Mouse (Mus musculus): ENCODE measurements around the gene Pax9. TPM values are rescaled to one million over a fixed set of nuclear protein-coding genes. Genes with fewer than 3 reads are reported as not detected.

The Pax9 gene
- polyA plus RNA-seq, 1 experiment from 2014 or later: 0.13 TPM

DNA sequence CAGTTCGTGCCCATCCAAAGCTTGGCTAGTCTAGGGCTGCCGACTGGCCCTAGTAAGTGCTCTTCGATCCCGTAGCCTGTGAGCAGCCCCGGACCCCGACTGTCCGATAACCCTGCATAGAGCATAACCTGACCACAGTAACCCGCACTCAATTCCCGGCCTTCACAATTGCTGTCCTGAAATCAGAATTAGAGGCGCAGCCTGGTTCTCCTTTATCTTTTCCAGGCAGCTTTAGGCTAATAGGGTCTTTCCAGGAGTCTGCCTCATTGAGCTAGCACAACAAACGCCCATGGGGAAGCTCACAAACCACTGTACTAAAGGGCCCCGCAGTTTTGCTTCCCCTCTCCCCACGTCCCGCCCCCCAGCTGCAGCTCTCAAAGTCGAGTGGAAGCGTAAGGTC lies 1.2 kb upstream of the Pax9 start:
- H3K4me2 ChIP-seq: no peak overlapping the region
- no peak for ATAC-seq (replicated peaks; ENCODE audit: low FRiP score)
- H3K27ac ChIP-seq: no peak overlapping the region
- H3K9ac ChIP-seq: no peak overlapping the region
- peaks cover 29% of the 10 kb centered on the region for H3K4me1 ChIP-seq
- no peaks in the 10 kb centered on the region for H3K36me3 ChIP-seq
- H3K9me3 ChIP-seq (replicated peaks): 0 out of 2 replicates have a peak, but pooled peaks cover 3% of the 10 kb centered on the region
- no peak overlapping the region for H3K4me3 ChIP-seq (replicated peaks)
- 2% methylated on average over 16 of the region's 16 CpGs for WGBS
- H3K27me3 ChIP-seq: peaks cover 98% of the 10 kb centered on the region

GRCm38 (mm10) chr12:56691001-56691400 lies 566 bp upstream of the Pax9 start:
- 0 out of 2 replicates have a peak, but pooled peaks cover 3% of the 10 kb centered on the region for H3K9me3 ChIP-seq (replicated peaks)
- H3K9ac ChIP-seq: no peak overlapping the region
- H3K27me3 ChIP-seq: peaks cover 98% of the 10 kb centered on the region
- H3K36me3 ChIP-seq: no peaks in the 10 kb centered on the region
- no peak for ATAC-seq (replicated peaks; ENCODE audit: low FRiP score)
- 0 out of 2 replicates have a peak overlapping the region, but pooled peaks have one; percentile 44 for H3K4me2 ChIP-seq
- H3K27ac ChIP-seq: no peak overlapping the region
- 1% methylated on average over 12 of the region's 12 CpGs for WGBS
- peaks cover 35% of the 10 kb centered on the region for H3K4me1 ChIP-seq
- H3K4me3 ChIP-seq (replicated peaks): peak overlapping the region; percentile 21; the same call in 1 of the 2 replicates

GRCm38 (mm10) chr12:56692536-56692935 lies 969 bp downstream of the Pax9 start:
- Histone ChIP-seq H3K27ac (no peak overlapping the region), H3K4me2 (0 out of 2 replicates have a peak overlapping the region, but pooled peaks have one; percentile 10), H3K9me3 (replicated peaks) (no peaks in the 10 kb centered on the region), H3K36me3 (no peaks in the 10 kb centered on the region), H3K27me3 (peaks cover 100% of the 10 kb centered on the region), H3K4me1 (peaks cover 50% of the 10 kb centered on the region), H3K9ac (no peak overlapping the region), H3K4me3 (replicated peaks) (no peak overlapping the region; the same call in 1 of the 2 replicates)
- 6% methylated on average over 19 of the region's 19 CpGs for WGBS
- no peak for ATAC-seq (replicated peaks; ENCODE audit: low FRiP score)

DNA sequence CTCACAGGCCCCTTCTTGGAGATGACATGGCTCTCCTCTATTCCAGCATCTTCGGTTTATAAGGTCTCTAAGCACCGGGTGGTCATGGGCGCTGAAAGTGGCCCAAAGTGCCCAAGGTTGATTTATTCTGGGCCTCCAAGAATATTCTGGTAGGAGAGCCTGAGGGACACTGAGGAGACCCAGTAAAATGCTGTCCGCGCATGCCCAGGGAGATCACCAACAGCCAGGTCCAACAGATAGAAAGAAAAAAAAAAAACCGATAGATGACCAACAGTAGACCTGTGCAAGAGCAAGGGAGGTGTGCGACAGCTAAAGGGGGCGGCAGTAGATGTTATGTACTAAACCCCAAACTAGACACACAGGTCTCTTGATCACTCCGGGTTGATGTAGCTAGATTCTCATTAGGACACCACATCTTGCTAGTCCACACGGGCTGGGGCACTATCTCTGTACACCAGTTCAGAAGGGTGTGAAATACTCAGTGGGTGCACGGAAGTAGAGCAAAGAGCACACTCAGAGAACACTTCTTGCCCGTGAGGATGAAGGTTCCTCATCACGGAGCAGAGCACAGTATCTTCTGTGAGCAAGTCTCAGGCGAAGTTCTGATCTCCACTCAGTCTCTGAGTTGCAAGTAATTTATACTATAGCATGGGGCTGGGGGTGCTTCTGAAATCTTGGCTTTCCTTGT lies 2.0 kb downstream of the Pax9 start:
- Histone ChIP-seq H3K4me3 (replicated peaks) (no peak overlapping the region), H3K9ac (no peak overlapping the region), H3K27me3 (peaks cover 100% of the 10 kb centered on the region), H3K4me2 (no peak overlapping the region), H3K27ac (no peak overlapping the region), H3K36me3 (no peaks in the 10 kb centered on the region), H3K9me3 (replicated peaks) (no peaks in the 10 kb centered on the region), H3K4me1 (peaks cover 55% of the 10 kb centered on the region)
- 7% methylated on average over 14 of the region's 14 CpGs for WGBS
- no peak for ATAC-seq (replicated peaks; ENCODE audit: low FRiP score)

- Histone ChIP-seq H3K36me3 (no peaks in the 10 kb centered on the region), H3K27ac (no peak overlapping the region), H3K27me3 (peaks cover 99% of the 10 kb centered on the region), H3K4me3 (replicated peaks) (no peak overlapping the region), H3K4me1 (peaks cover 53% of the 10 kb centered on the region), H3K9ac (no peak overlapping the region), H3K9me3 (replicated peaks) (no peaks in the 10 kb centered on the region), H3K4me2 (no peak overlapping the region)
- WGBS: 3% methylated on average over 14 of the region's 14 CpGs
- ATAC-seq (replicated peaks; ENCODE audit: low FRiP score): no peak
These were observed 2.8 kb downstream of the Pax9 start for GRCm38 (mm10) chr12:56694361-56694760.

- ATAC-seq (replicated peaks; ENCODE audit: low FRiP score): no peak
- Histone ChIP-seq H3K27me3 (peaks cover 99% of the 10 kb centered on the region), H3K27ac (no peak overlapping the region), H3K9ac (no peak overlapping the region), H3K36me3 (no peaks in the 10 kb centered on the region), H3K4me2 (peak overlapping the region; percentile 64), H3K9me3 (replicated peaks) (no peaks in the 10 kb centered on the region), H3K4me3 (replicated peaks) (peak overlapping the region; percentile 36), H3K4me1 (peaks cover 48% of the 10 kb centered on the region)
- WGBS: 2% methylated on average over 11 of the region's 11 CpGs
These were observed 3.4 kb downstream of the Pax9 start for GRCm38 (mm10) chr12:56694936-56695335.

GRCm38 (mm10) chr12:56695358-56696173 lies 4.0 kb downstream of the Pax9 start:
- peaks cover 99% of the 10 kb centered on the region for H3K27me3 ChIP-seq
- WGBS: under 1% methylated on average over 41 of the region's 41 CpGs
- peak; percentile 93 for ATAC-seq (replicated peaks; ENCODE audit: low FRiP score)
- H3K4me1 ChIP-seq: peaks cover 49% of the 10 kb centered on the region
- H3K9ac ChIP-seq: no peak overlapping the region
- peak overlapping the region; percentile 64 for H3K4me2 ChIP-seq
- peak overlapping the region; percentile 36 for H3K4me3 ChIP-seq (replicated peaks)
- H3K36me3 ChIP-seq: no peaks in the 10 kb centered on the region
- H3K9me3 ChIP-seq (replicated peaks): no peaks in the 10 kb centered on the region
- no peak overlapping the region for H3K27ac ChIP-seq

DNA sequence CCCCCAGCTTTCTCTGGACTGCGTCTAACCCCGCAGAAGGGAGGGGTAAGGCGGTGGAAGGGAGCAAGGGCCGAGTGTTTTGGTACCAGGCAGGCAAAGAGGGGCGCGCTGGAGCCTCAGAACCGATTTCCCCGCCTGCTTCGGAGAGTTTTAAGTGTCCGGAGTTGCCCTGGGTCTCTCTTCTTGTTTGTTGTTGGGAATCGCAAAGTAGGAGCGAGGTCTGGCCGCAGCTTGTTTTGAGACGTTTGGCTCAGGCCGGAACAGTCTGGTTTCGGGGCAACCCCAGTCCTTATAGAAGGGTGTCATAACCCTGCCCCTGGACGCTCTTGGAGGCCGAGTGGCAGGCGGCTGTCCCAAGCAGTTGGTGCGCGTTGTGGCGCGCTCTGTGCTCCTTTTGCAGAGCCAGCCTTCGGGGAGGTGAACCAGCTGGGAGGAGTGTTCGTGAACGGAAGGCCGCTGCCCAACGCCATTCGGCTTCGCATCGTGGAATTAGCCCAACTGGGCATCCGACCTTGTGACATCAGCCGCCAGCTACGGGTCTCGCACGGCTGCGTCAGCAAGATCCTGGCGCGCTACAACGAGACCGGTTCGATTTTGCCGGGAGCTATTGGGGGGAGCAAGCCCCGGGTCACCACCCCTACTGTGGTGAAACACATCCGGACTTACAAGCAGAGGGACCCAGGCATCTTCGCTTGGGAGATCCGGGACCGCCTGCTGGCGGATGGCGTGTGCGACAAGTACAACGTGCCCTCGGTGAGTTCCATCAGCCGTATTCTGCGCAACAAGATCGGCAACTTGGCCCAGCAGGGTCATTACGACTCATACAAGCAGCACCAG lies 4.8 kb downstream of the Pax9 start:
- H3K4me2 ChIP-seq: peak overlapping the region; percentile 64
- H3K27me3 ChIP-seq: peaks cover 99% of the 10 kb centered on the region
- no peaks in the 10 kb centered on the region for H3K36me3 ChIP-seq
- no peak overlapping the region for H3K27ac ChIP-seq
- peak overlapping the region; percentile 36 for H3K4me3 ChIP-seq (replicated peaks)
- peak; percentile 4; the same call in 1 of the 2 replicates for ATAC-seq (replicated peaks; ENCODE audit: low FRiP score)
- under 1% methylated on average over 57 of the region's 57 CpGs for WGBS
- no peak overlapping the region for H3K9ac ChIP-seq
- H3K9me3 ChIP-seq (replicated peaks): no peaks in the 10 kb centered on the region
- peaks cover 44% of the 10 kb centered on the region for H3K4me1 ChIP-seq

DNA sequence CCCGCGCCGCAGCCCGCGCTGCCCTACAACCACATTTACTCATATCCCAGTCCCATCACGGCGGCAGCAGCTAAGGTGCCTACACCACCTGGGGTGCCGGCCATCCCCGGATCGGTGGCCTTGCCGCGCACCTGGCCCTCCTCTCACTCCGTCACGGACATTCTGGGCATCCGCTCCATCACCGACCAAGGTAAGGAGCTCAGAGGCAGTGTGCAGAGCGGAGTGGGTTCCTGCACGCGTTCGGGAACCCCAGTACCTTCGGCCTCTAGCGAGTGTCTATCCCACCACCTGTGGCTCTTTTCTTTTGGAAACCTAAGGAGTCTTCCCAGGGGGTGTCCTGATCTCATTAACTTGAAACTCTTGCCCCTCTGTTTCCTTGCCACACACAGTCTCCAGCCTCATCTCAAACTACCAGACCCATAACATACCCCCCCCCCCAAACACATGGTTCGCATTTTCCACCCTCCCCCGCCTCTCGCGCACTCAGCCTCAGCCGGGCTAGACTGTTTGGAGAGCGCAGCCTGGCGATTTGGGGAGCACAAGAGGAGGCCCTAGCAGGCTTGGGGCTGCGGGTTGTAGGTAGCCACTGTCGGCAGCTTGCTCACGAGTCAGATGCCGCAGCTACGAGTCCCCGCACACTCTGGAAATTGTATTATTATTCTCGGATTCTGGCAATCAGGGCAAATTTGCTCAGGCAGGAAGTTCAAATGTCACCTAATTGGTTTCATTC lies 5.6 kb downstream of the Pax9 start:
- Histone ChIP-seq H3K4me3 (replicated peaks) (peak overlapping the region; percentile 36), H3K9me3 (replicated peaks) (no peaks in the 10 kb centered on the region), H3K36me3 (no peaks in the 10 kb centered on the region), H3K27ac (no peak overlapping the region), H3K4me2 (peak overlapping the region; percentile 64), H3K4me1 (peaks cover 39% of the 10 kb centered on the region), H3K27me3 (peaks cover 94% of the 10 kb centered on the region), H3K9ac (no peak overlapping the region)
- peak; percentile 16; the same call in 1 of the 2 replicates for ATAC-seq (replicated peaks; ENCODE audit: low FRiP score)
- 1% methylated on average over 36 of the region's 36 CpGs for WGBS

DNA sequence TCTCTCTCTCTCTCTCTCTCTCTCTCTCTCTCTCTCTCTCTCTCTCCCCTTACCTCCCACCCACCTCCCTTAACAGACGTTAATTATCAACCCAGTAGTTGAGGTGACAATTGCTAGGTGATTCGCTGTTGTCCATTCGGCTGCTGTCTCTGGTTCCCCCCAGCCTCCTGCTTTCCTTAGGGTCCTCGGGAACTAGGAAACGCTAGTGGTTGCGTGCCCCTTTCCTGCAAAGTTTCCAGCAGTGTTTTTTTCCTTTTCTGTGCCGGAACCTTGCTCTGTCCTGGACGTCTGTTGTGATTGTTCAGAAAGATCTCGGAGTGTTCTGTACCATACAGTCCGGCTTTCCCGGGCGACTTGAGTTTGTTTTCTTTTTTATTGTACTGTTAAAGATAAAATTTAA lies 6.2 kb downstream of the Pax9 start:
- H3K4me2 ChIP-seq: peak overlapping the region; percentile 64
- H3K4me3 ChIP-seq (replicated peaks): peak overlapping the region; percentile 20
- no peak for ATAC-seq (replicated peaks; ENCODE audit: low FRiP score)
- H3K9ac ChIP-seq: no peak overlapping the region
- peaks cover 94% of the 10 kb centered on the region for H3K27me3 ChIP-seq
- no peaks in the 10 kb centered on the region for H3K9me3 ChIP-seq (replicated peaks)
- H3K36me3 ChIP-seq: no peaks in the 10 kb centered on the region
- 1% methylated on average over 12 of the region's 12 CpGs for WGBS
- peaks cover 34% of the 10 kb centered on the region for H3K4me1 ChIP-seq
- no peak overlapping the region for H3K27ac ChIP-seq

All from kidney, embryonic 15.5 days (tissue).